Mouse (Mus musculus) cerebellum, adult 11 months (tissue): ENCODE measurements around the gene Mok.

Source experiments
- DNase-seq: peaks from one replicate; pipeline ENCODE4 v3.0.0; 2022

The Mok gene

GRCm38 (mm10) chr12:110764531-110764930 is 76.2 kb downstream of the Mok start:
- no peak for DNase-seq

GRCm38 (mm10) chr12:110762321-110762720 is 78.4 kb downstream of the Mok start:
- DNase-seq, result no peak

- no peak for DNase-seq
Measured at GRCm38 (mm10) chr12:110758932-110759331, 81.8 kb downstream of the Mok start.
